Mouse (Mus musculus): ENCODE results near the gene Igsf11. TPM values are rescaled to one million over a fixed set of nuclear protein-coding genes. Genes with fewer than 3 reads are reported as not detected.
"Not testable (repeated sequence)": the region's sequence is repeated elsewhere in the genome, so short reads cannot be mapped to it uniquely, and the experiment has no call there.

Igsf11 gene
- total RNA-seq, 2 experiments from 2014 or later = not detected

DNA sequence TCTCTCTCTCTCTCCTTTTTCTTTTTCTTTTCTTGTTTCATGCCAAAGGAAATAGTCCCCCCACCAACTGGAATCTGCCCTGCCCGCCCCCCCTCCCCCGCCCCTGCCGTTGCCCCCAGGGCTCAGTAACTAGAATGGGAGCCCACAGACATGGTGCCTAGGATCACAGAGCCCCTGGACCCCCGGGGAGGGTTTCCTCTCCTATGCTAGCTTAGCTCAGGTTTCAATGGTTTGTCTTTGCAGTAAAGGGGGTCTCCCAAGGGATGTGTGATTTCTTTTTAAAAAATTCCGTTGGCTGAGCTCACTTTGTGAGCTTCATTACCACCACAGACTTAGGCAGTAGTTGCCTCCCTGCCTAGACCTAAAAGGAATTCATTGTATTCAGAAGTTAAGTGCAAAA is 89.6 kb downstream of the Igsf11 start:
- ATAC-seq (ENCODE audit: poor library complexity, severe bottlenecking) = no peak

DNA sequence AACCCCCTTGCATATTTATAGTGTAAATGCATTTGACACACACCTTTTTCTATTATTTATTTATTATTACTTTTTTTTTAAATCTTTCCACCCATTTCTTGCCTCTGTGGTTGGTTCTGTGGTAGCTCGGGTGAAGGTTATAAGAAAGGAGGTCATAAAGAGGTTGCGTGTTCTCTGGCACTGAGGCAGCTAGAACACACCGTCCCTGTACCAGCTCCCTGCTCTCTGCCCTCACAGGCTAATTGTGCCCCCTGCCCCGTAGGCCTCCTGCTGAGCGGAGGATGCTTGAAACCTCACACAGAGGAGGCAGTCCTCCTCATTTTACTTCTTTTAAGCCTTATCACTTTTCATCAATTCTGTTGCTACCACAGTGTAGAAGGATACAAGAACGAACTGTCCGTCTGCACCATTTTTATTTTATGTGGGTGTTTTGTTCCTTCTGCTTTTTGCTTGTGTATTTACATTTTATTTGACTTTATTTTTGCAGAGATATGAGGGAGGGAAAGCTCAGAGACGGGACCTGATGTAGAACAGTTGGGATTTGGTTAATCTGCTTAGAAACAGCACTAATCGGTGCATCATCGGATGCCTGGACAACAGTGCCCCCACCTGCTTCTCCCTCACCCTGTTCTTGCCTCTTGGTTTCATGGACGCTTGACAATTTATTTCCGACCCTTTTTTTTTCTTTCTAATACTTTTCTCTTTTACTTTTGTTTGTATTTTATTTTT is 90.2 kb downstream of the Igsf11 start:
- ATAC-seq (ENCODE audit: poor library complexity, severe bottlenecking) = no peak

DNA sequence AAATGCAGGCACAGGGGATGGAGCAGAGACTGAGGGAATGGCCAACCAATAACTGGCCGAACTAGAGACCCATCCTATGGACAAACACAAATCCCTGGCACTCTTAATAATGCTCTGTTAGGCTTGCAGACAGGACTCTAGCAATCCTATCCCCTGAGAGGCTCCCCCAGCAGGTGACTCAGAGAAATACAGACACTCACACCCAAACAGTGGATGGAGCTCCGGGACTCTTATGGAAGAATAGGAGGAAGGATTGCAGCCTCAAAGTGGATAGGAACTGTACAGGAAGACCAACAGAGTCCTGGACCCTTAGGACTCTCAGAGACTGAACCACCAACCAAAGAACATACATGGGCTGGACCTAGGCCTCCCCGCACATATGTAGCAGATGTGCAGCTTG is 91.4 kb downstream of the Igsf11 start:
- ATAC-seq (ENCODE audit: poor library complexity, severe bottlenecking) = not testable (repeated sequence)

DNA sequence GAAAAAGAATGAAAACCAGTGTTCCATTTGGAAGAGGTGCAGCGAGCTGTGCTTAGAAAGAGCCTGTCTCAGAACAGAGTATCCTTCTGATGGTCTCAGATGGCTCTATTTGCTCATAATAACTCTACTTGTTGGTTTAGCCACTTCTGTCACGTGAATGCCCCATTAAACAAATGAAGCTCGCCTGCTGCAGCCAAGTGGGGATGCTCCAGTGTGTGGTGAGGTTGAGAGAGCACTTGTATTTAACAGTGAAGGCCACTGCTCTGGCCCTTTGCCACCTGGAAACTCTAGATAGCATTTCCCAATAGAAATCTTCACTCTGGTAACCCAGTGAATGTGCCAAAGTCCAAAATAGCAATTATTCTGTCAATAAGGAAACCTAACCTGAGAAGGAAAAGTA is 92.9 kb downstream of the Igsf11 start:
- ATAC-seq (ENCODE audit: poor library complexity, severe bottlenecking) = no peak

DNA sequence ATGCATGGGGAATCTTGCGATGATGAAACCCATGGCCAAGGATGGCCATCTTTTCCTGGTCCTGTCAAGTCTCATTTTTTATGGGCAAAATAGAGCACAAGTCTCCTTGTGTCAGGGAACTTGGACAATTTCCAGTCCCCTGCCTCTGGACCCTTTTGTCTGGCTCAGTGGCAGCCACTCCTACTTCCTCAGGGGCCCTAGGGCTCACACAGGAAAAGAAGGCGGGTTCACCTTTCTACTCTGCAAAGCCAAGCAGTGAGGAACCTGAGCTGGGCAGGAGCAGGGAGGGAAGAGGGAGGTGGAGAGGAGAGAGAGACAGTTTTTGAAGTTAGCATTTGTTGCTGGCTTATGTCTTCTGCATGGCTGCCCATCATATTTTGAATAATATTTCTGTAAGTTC is 93.9 kb downstream of the Igsf11 start:
- no peak for ATAC-seq (ENCODE audit: poor library complexity, severe bottlenecking)

DNA sequence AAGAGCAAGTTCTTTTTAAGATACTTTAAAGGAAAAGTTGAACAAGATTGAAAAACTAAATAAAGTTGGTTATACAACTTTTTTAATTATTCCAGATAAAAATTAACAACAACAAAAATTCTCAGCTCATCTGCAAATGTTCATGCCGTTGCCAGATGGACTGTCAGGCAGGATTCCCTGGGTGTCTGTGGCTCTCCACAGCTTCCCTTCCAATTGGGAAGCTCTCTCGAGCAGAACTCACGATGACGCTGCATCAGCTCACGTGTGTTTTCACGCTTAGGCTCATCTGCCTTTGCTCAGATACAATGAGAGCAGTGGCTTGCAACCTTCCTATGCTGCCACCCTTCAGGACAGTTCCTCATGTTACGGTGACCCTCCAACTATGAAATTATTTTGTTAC is 101.2 kb downstream of the Igsf11 start:
- no peak for ATAC-seq (ENCODE audit: poor library complexity, severe bottlenecking)

DNA sequence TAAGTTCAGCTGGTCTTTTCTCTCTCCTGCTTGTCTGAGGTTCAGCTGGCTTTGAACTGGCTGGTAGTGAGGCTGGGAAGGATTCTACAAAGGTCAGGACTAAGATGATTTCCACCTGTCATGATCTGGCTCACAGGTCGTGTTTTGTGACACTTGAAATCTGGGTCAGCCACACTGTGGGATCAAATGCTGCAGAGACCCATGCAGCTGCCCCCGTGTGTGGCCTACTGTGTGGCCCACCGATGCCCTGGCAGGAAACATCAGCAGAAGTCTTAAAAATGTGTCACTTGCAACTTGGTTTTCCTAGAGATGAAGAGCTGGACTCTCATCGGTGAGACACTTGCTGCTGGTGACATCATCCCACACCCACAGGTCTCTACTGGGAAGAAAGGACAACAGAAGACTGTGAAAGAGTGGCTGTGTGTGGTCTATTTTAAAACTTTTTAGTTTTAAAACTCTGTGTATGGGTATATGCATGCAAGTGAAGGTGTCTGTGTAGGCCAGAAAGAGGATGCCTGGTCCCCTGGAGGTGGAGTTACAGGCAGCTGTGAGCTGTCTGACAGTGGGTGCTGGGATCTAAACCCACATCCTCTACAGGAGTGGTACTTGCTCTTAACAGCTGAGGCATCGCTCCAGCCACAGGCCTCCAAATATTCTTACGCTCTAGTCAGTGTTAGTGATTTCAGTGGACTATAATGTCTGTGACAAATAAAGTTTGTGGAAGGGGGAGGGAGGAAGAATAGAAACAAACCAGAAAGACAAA is 106.2 kb downstream of the Igsf11 start:
- ATAC-seq (ENCODE audit: poor library complexity, severe bottlenecking) = no peak

DNA sequence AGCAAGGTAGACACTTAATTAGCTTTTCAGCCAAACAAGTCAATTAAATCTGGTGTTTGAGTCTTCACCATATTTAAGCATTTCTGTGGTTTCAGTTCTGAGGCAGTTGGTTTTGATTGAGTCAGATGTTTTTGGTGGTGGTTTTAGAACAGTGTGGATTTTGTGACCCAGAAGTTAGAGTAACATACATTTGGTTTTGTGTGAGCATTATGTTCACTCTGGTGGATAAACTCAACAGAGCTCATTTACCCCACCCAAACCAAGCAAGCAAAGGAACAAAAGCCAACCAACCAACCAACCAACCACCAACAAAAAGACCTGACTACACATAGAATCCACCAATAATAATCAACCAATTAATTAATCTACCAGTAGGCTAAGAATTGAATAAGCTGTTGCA is 106.8 kb downstream of the Igsf11 start:
- no peak for ATAC-seq (ENCODE audit: poor library complexity, severe bottlenecking)

DNA sequence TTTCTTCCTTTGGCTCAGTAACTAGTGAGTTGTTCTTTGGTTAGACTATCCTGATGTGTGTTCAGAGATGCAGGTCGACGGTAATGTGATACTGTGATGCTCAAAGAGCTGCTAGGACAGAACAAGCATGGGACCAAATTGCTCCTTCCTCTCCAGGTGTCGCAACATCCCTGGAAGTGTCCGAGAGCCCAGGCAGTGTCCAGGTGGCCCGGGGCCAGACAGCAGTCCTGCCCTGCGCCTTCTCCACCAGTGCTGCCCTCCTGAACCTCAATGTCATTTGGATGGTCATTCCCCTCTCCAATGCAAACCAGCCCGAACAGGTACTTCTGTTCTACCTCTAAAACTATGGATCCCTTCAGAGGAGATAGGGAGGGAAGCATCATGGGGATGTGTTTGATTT is 114.5 kb downstream of the Igsf11 start:
- no peak for ATAC-seq (ENCODE audit: poor library complexity, severe bottlenecking)

DNA sequence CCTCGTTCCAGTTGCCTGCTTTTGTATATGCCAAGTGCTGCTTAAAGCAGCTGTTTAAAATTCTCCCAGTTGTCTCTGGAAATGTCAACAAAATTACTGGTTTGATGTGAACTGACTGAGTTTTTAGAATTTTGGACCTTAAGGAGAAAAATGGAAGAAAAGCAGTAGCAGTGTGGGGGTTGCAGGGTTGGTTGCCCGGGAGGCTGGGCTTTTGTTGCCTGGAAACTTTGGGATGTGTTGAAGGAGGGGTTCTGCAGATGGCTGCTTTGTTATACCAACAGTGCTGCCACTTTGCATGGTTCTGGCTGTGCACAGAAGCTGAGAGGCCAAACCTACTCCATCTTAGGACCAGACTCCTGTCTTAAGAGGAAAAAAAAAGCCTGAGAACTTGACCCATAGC is 127.0 kb downstream of the Igsf11 start:
- ATAC-seq (ENCODE audit: poor library complexity, severe bottlenecking) = no peak

DNA sequence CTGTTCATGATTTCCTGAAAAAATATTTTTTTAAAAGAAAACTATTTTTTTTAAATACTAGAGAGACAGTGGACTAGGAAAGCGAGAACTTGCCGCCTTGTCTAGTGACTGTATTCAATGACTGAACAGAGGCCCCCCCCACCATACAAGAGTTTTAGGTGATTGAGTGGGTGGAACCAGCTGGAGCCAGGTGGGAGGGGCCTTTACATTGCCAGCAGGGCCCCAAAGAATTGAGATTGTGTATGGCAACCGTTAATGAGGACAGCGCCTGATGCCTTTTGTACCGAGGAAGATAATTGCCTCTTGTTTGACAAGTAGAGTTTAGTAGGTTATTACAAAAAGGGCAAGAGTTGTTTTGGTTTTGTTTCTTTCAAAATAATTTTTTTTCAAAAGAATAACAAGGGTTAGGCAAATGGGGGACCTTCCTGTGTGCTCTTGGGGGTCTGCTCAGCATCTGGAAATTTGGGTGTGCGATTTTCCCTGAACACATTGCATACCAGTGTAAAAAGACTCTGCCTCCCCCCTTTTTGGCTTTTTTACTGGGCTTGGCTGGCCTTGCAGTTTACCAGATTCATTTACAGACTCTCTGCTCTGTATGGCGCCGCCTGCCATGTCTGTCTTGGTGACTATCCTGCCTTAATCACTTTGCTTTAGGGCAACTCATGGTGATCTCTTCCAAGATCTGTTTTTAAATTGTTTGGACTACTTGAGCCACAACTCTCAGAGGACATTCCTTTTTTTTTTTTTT is 133.7 kb downstream of the Igsf11 start:
- ATAC-seq (ENCODE audit: poor library complexity, severe bottlenecking) = no peak

DNA sequence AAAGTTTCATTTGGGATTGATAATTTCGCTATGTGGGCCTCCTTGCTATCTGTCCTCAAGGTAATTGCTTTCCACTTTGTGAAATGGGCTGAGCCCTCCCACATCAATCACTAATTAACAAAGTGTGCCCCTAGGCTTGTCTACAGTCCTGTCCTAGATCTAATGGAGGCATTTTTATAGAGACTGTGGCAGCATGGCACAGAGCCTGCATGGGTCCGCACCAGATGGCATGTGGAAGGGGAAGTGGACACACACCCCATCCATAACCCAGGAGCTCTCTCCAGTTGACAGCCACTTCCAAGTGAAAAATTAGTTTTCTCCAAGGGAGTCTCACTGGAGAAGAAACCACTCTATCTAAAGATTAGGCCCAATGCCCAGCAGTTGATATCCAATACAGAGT is 138.9 kb downstream of the Igsf11 start:
- ATAC-seq (ENCODE audit: poor library complexity, severe bottlenecking) = no peak

DNA sequence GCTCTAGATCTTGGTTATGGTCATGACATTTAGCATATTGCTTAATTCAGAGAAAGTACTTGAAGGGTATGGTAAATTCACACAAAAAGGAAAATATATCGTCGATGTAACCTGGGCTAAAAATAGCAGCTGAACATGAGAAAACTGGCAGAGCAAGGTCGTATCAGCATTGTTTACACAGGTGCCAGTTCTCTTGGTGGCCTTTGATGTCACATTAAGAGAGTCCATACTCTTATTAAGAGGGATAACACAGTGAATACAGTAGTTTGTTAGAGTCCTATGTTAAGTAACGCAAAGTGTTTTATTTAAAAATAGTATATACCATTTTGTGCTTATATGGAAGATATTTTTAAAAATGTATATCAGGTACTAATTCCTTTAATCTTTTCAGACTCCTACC is 144.8 kb downstream of the Igsf11 start:
- ATAC-seq (ENCODE audit: poor library complexity, severe bottlenecking) = no peak

DNA sequence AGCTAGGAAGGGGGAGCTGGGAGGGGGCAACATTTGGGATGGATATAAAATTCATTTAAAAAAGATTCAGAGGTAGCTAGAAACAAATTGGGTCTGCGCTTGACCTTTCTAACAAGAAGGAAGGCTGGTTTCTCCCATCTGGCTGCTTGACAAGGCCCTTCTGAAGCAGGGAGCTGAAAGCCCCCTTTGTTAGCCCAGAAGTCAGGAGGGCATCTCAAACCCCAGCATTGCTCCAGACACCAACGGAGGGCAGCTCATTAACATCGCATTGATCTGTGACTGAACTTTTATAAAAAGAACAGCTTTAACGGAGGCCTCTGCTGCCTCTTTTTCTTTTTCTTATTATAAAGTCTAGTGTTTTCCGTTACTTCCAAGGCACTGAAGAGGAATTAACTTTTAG is 151.9 kb downstream of the Igsf11 start:
- no peak for ATAC-seq (ENCODE audit: poor library complexity, severe bottlenecking)

DNA sequence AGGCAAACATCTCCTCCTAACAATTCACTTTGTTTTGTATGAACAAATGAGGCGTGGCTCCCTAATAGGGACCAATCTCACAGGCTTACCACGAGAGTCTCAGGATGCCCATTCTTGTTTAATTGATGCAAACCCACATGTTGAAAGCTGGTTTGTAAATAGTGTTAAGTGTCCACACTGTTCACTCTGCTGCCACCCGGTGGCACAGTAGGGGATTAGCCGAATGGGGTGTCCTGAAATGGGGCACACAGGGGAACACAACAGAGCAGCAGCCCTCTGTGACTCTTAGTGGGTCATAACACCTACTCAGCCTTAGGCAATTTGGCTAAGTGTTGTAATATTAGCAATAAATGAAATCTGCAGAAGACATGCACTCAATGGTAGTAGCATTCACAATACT is 156.4 kb downstream of the Igsf11 start:
- no peak; the same call in 1 of the 2 replicates for ATAC-seq (ENCODE audit: poor library complexity, severe bottlenecking)

DNA sequence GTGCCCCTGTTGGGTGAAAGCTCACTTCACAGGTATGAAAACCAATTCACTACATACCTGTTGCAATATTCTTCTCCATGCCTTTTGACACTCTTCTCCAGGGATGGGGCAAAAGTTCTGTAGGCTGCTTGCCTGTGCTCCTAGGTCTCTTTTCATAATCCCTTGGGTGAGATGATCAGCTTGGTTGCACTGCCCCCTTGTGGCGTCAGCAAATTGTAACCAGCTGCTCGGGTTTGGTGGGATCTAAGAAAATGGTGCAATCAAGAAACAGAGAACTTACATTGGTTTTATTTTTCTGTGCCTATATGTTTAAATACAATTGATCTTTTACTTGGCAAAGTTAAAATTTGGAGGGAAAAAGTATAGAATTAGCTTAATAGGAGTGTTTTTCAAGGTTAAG is 160.5 kb downstream of the Igsf11 start:
- ATAC-seq (ENCODE audit: poor library complexity, severe bottlenecking) = 0 out of 2 replicates have a peak, but pooled peaks have one; percentile 38

DNA sequence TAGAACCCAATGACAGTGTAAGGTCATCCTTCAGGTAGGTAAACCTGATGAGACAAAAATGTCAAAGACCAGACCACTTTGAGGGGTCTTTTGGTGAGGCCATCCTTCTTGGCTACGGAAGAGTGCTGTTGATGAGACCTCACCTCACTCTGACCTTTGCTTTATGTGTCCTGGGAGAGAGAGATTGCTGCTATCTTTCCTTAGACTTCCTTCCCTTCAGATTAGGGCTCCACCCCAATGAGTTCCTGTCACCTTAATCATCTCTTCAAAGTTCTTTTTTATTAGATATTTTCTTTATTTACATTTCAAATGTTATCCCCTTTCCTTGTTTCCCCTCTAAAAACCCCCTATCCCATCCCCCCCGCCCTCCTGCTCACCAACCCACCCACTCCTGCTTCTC is 161.3 kb downstream of the Igsf11 start:
- ATAC-seq (ENCODE audit: poor library complexity, severe bottlenecking) = no peak

DNA sequence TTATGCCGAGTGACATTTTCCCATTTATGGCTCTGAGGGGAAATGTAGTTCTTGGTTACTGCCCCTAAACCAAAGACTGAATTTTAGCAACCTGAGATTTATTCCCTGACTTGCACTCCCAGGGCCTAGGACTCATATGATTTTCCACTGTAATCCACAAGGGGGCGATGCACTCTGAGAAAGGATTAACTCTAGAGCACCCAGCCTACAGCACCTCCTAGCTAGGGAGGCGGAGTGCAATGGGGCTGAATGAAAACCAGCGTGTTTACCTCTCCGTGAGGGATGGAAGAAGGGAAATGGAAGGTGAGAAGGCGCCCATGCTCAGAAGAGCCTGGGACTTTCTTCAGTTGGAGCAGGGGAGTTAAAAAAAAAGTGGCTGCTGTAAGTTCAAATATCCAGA is 163.6 kb downstream of the Igsf11 start:
- ATAC-seq (ENCODE audit: poor library complexity, severe bottlenecking) = no peak

DNA sequence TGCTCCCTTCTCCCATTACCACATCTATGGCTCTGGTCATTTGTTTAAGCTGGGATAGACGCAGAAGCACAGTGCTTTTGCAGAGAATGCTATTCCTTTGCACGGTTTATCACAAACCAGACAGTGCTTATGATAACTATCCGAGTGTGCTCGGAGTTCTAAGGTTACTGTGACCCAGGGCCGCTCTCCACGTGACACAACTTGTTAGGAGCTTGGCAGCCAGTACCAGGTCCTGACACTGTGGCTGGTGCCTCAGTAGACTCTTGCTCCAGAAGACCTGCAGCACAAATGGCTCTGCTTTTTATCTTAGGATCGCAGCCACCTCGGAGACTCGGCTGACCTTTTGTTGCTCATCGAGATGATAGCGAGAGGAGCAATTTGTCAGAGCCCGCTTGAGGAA is 164.5 kb downstream of the Igsf11 start:
- ATAC-seq (ENCODE audit: poor library complexity, severe bottlenecking) = no peak

DNA sequence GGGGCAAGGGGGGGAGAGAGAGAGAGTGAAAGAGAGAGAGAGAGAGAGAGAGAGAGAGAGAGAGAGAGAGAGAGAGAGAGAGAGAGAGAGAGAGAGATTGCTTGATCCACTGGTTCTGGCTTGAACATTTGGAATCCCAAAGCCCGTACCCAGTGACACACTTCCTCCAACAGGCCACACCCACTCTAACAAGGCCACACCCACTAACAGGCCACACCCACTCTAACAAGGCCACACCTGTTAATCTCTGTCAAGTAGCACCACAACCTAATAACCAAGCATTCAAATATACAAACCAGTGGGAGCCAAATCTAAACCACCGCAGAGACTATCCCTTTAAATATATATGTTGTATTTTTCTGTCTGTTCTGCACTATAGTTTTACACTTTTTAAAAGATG is 166.4 kb downstream of the Igsf11 start:
- ATAC-seq (ENCODE audit: poor library complexity, severe bottlenecking) = no peak

DNA sequence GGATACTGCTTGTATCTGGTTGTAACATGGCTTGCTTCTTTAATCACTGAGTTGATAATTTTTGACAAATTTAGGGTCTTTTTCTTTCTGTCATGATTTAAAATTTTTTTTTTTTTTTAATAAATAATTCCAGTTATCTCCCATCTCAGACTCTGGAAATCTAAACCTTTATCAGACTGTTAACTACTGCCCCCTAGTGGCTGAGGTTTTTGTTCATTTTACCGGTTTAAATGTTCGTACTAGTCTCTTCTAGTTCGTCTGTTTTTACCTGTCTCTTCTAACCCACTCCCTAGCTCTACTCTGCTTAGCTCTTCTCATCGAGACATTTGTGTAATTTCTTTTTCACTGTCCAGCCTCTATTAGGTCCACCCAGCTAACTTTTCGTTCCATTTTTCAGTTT is 170.1 kb downstream of the Igsf11 start:
- ATAC-seq (ENCODE audit: poor library complexity, severe bottlenecking) = no peak

DNA sequence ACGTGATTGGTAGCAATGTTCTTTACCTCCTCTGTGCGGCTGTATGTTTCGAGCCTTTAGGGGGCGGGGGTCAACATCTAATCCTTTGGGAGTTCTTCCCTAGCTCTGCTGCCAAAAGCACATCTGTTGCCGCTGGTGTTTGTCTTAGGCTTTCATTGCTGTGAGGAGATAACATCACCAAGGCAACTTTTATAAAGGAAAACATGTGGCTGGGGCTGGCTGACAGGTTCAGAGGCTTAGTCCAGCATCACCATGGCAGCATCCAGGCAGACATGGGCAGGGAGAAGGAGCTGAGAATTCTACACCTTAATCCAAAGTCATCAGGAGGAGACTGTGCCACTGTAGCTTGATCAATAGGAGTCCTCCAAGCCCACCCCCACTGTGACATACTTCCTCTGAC is 173.1 kb downstream of the Igsf11 start:
- no peak for ATAC-seq (ENCODE audit: poor library complexity, severe bottlenecking)
